Mouse (Mus musculus): ENCODE data around the gene Pkib.

Gene Pkib

GRCm38 (mm10) chr10:57731672-57732071, 99.9 kb downstream of the Pkib start:
- in situ Hi-C loops (cut with MboI, MseI): loop anchor here (10.0 kb wide), 1 partner anchor 247 kb away; the partner anchor contains the start of gene Hsf2

- in situ Hi-C loops (cut with MboI, MseI): loop anchor here (10.0 kb wide), 1 partner anchor 54 kb away; the partner anchor contains the start of gene Smpdl3a
Observed at GRCm38 (mm10) chr10:57740733-57741132, 109.0 kb downstream of the Pkib start.

GRCm38 (mm10) chr10:57741351-57741750, 109.6 kb downstream of the Pkib start:
- in situ Hi-C loops (cut with MboI, MseI): loop anchor here (10.0 kb wide), 1 partner anchor 53 kb away; the partner anchor contains the start of gene Smpdl3a

- in situ Hi-C loops (cut with MboI, MseI): loop anchor here (10.0 kb wide), 1 partner anchor 52 kb away; the partner anchor contains the start of gene Smpdl3a
Observed at GRCm38 (mm10) chr10:57743045-57743444, 111.3 kb downstream of the Pkib start.

GRCm38 (mm10) chr10:57743606-57744016, 111.8 kb downstream of the Pkib start:
- in situ Hi-C loops (cut with MboI, MseI): loop anchor here (10.0 kb wide), 1 partner anchor 51 kb away; the partner anchor contains the start of gene Smpdl3a

GRCm38 (mm10) chr10:57744128-57744765, 112.5 kb downstream of the Pkib start:
- in situ Hi-C loops (cut with MboI, MseI): loop anchor here (10.0 kb wide), 1 partner anchor 51 kb away; the partner anchor contains the start of gene Smpdl3a

- in situ Hi-C loops (cut with MboI, MseI): loop anchor here (5.0 to 10.0 kb wide), 3 partner anchors 49 to 477 kb away; partner anchors contain the start of genes AW822073 and Smpdl3a
Observed at GRCm38 (mm10) chr10:57745452-57745851, 113.7 kb downstream of the Pkib start.

- in situ Hi-C loops (cut with MboI, MseI): loop anchor here (5.0 to 10.0 kb wide), 3 partner anchors 48 to 475 kb away; partner anchors contain the start of genes AW822073 and Smpdl3a
Observed at GRCm38 (mm10) chr10:57747127-57747526, 115.3 kb downstream of the Pkib start.

GRCm38 (mm10) chr10:57753343-57753742, 121.6 kb downstream of the Pkib start:
- in situ Hi-C loops (cut with MboI, MseI): no loop called here

- in situ Hi-C loops (cut with MboI, MseI): no loop called here
Observed at GRCm38 (mm10) chr10:57755201-57755736, 123.5 kb downstream of the Pkib start.

- in situ Hi-C loops (cut with MboI, MseI): no loop called here
Observed at GRCm38 (mm10) chr10:57758999-57759398, 127.2 kb downstream of the Pkib start.

- in situ Hi-C loops (cut with MboI, MseI): no loop called here
Observed at GRCm38 (mm10) chr10:57760694-57761093, 128.9 kb downstream of the Pkib start.

GRCm38 (mm10) chr10:57763044-57763443, 131.3 kb downstream of the Pkib start:
- in situ Hi-C loops (cut with MboI, MseI): no loop called here

- in situ Hi-C loops (cut with MboI, MseI): no loop called here
Observed at GRCm38 (mm10) chr10:57783289-57784130, 151.7 kb downstream of the Pkib start.

- in situ Hi-C loops (cut with MboI, MseI): no loop called here
Observed at GRCm38 (mm10) chr10:57784131-57784875, 152.5 kb downstream of the Pkib start.

GRCm38 (mm10) chr10:57784876-57785150, 153.0 kb downstream of the Pkib start, which contains the start of gene Fabp7:
Gene Fabp7, plus strand, starts transcription at chr10:57784881.
- in situ Hi-C loops (cut with MboI, MseI): no loop called here

GRCm38 (mm10) chr10:57785552-57785951, 153.8 kb downstream of the Pkib start:
- in situ Hi-C loops (cut with MboI, MseI): no loop called here
